Mouse (Mus musculus): ENCODE measurements around the gene Gm867.

Gene Gm867

GRCm38 (mm10) chr10:75940520-75940919 lies at the start of gene Gm867:
Gene Gm867, minus strand, starts transcription at chr10:75940672.
- DNase-seq, result no peak

- no peak for DNase-seq
Measured at GRCm38 (mm10) chr10:75979432-75979831, 39.0 kb upstream of the Gm867 start.

GRCm38 (mm10) chr10:75978835-75979157 lies 38.3 kb upstream of the Gm867 start:
- DNase-seq, result no peak

- no peak for DNase-seq
Measured at GRCm38 (mm10) chr10:75978119-75978834, 37.8 kb upstream of the Gm867 start.

- no peak for DNase-seq
Measured at GRCm38 (mm10) chr10:75975216-75975615, 34.7 kb upstream of the Gm867 start.

- DNase-seq, result no peak
Measured at GRCm38 (mm10) chr10:75973846-75974245, 33.4 kb upstream of the Gm867 start.

- DNase-seq, result no peak
Measured at GRCm38 (mm10) chr10:75954381-75954811, 13.9 kb upstream of the Gm867 start, which contains the start of gene Gm5134. Gene Gm5134, plus strand, starts transcription at chr10:75954514.

- no peak for DNase-seq
Measured at GRCm38 (mm10) chr10:75951424-75952050, 11.1 kb upstream of the Gm867 start.

GRCm38 (mm10) chr10:75950791-75951210 lies 10.3 kb upstream of the Gm867 start:
- DNase-seq, result no peak

GRCm38 (mm10) chr10:75949053-75950045 lies 8.9 kb upstream of the Gm867 start:
- no peak for DNase-seq

- DNase-seq, result no peak
Measured at GRCm38 (mm10) chr10:75948079-75948478, 7.6 kb upstream of the Gm867 start.

GRCm38 (mm10) chr10:75945896-75946295 lies 5.4 kb upstream of the Gm867 start:
- DNase-seq, result no peak

- DNase-seq, result no peak
Measured at GRCm38 (mm10) chr10:75945213-75945612, 4.7 kb upstream of the Gm867 start.

GRCm38 (mm10) chr10:75944066-75944772 lies 3.7 kb upstream of the Gm867 start:
- no peak for DNase-seq

GRCm38 (mm10) chr10:75942736-75943477 lies 2.4 kb upstream of the Gm867 start, which contains the start of gene Vpreb3:
Gene Vpreb3, plus strand, starts transcription at chr10:75943057.
- no peak for DNase-seq

- no peak for DNase-seq
Measured at GRCm38 (mm10) chr10:75941042-75941824, 761 bp upstream of the Gm867 start.

GRCm38 (mm10) chr10:75939481-75940234 lies 814 bp downstream of the Gm867 start:
- no peak for DNase-seq

- no peak for DNase-seq
Measured at GRCm38 (mm10) chr10:75937851-75938643, 2.4 kb downstream of the Gm867 start.

Measured in kidney, adult 11 months (tissue).